Mouse (Mus musculus) heart, postnatal 0 days (tissue): ENCODE results near the gene Iapp.
"Not testable (repeated sequence)": the region's sequence is repeated elsewhere in the genome, so short reads cannot be mapped to it uniquely, and the experiment has no call there.

Source experiments
- CTCF ChIP-seq: IDR thresholded peaks from 2 replicates; pipeline ENCODE4 v1.5.1; 2016; ENCODE audit warnings: antibody characterized with exemption, control low read depth, low read depth
- EP300 ChIP-seq: IDR thresholded peaks from 2 replicates; pipeline ENCODE4 v1.6.1; 2016; ENCODE audit warnings: antibody characterized with exemption, low read depth

DNA sequence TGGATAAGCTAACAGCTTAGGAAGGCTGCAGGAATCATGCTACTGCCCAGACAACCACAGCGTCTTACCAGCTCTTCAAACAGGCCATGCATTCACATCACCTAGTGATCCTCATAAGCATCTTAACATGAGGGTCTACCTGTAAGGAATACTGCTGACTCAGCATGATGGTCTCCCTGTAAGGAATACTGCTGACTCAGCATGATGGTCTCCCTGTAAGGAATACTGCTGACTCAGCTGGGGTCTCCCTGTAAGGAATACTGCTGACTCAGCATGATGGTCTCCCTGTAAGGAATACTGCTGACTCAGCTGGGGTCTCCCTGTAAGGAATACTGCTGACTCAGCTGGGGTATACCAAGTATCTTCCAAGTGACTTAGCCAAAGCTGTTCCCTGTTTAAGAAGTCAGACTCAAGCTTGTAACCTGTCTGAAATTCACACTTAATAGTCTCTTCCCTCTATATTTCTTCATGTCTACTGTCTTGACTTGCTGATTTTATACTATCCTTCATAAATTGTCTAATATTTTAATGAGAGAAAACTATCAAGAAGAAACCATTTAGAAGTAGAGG, 47.4 kb upstream of the Iapp start:
- TF ChIP-seq CTCF, EP300: not testable (repeated sequence)
